Mouse (Mus musculus) cortical plate, adult 2 months (tissue): ENCODE measurements around the gene Shank2.
A peak's percentile ranks its signal among the peaks of the same experiment; 100 is the strongest.

ENCODE experiments used
- CTCF ChIP-seq: fragments of 200-500 bp; IDR thresholded peaks from 2 replicates; pipeline ENCODE4 v1.5.1; 2011; ENCODE audit warnings: mild to moderate bottlenecking, control low read depth, low read length; ENCODE audit not compliant: insufficient read depth; ENCODE audit errors: extremely low read depth
- POLR2A ChIP-seq: fragments of 200-500 bp; IDR thresholded peaks from 2 replicates; pipeline ENCODE4 v1.6.1; 2011; ENCODE audit warnings: mild to moderate bottlenecking, low read length, control low read depth; ENCODE audit not compliant: insufficient read depth; ENCODE audit errors: extremely low read depth

GRCm38 (mm10) chr7:144072219-144072618 lies 70.5 kb downstream of the Shank2 start:
- TF ChIP-seq POLR2A: no peak
- peak; percentile 63; the same call in 1 of the 2 replicates for TF ChIP-seq CTCF
